Mouse (Mus musculus) right cerebral cortex, postnatal 36 days (tissue): ENCODE measurements around the gene Abhd4.

ENCODE experiments used
- DNase-seq, 2 experiments: peaks; one replicate each; pipeline ENCODE4 v3.0.0; 2022; ENCODE audit warnings: low spot score in 2 of 2, mixed read lengths in 1 of 2

Abhd4 gene

DNA sequence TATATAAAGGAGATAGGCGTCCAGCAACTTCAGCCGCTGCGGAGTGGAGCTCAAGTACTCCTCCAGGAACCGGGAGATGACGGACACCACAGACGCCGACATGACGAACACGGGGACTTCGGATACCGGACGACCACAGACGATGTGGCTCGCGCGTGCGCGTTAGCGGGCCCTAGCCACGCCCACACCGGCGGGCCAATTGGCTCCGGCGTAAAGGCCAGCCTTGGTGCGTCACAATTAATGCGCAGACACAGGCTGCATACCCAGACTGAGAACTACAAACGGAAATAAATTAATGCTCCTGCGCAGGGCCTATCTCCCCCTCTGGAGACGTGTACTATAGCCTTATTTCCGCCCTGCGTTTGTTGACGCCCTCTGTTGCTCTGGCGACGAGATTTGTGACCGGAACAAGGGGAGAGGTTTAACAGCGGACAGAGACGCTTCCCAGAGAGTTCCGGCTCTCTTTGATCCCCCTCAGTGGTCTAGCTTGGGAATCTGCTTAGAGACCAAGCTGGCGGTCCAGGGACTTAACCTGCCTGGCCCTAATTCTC, at the start of gene Abhd4, which contains the start of gene Dad1:
Gene Abhd4 (plus strand): TSS at position 448 of the 551 bp plus-strand sequence.
Gene Dad1 (minus strand): TSS at position 364 of the 551 bp plus-strand sequence.
- peak; percentile 97 to 98 for DNase-seq

DNA sequence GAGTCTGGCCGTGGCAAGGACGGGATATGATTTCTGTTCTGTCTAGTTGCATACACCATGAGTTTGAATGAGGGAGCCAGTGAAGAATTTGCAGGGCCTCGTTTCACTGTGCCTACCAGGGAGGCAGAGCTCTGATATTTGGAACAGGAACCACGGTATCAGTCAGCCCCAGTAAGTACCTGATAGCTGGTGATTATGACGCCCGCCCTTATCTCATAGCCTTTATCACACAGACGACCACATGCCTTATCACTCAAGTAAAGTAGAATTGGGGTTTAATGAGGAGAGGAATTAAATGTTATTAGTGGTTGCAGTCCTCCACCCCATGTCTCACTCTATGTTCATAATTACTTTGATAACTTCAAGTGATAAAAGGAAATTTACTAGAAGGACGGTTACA, 49.7 kb upstream of the Abhd4 start:
- DNase-seq, result no peak

GRCm38 (mm10) chr14:54204786-54205185, 49.2 kb upstream of the Abhd4 start:
- no peak for DNase-seq

DNA sequence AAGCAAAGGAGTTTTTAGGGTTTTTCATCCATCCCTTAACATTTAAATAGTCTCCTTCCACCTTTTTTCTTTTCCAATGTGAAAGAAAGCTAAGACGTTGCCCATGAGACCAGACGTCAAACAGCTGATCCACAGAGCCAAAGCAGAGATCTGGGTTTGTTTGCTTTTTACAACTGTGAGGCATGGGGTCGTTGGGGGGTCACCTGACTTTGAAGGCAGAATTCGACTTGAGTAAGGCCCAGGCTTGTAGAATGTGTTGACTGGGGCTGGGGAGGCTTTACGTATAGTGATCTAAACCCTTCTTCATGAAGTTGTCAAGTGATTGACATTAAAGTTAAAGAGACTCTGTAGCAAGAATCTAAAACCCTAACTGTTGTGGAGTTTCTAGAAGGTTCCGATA, 48.1 kb upstream of the Abhd4 start:
- no peak for DNase-seq

- no peak for DNase-seq
These were observed 47.7 kb upstream of the Abhd4 start for GRCm38 (mm10) chr14:54206309-54206708.

GRCm38 (mm10) chr14:54206750-54207550, 47.0 kb upstream of the Abhd4 start:
- no peak for DNase-seq

DNA sequence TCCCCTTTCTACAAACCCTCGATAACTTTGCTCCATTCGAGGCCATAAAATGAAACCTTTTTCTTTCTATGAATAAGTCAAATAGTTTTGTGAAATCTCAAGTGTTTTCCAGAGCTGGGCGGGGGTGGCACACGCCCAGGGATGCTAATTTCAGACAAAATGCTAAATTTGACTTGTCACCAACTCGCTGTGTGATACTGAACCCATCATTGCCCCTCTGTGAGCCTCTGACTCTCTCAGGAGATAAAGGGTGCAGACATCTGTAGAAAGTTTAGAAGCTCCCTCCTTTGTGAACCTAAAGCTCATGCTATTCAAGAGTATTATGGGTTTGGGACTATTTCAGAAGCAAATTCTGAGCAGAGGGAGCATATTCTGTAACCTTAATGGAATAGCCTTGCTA, 46.1 kb upstream of the Abhd4 start:
- no peak for DNase-seq

GRCm38 (mm10) chr14:54208741-54209140, 45.2 kb upstream of the Abhd4 start:
- no peak for DNase-seq

GRCm38 (mm10) chr14:54209932-54210331, 44.1 kb upstream of the Abhd4 start:
- no peak for DNase-seq

- DNase-seq, result no peak
These were observed 43.6 kb upstream of the Abhd4 start for GRCm38 (mm10) chr14:54210401-54210800.

DNA sequence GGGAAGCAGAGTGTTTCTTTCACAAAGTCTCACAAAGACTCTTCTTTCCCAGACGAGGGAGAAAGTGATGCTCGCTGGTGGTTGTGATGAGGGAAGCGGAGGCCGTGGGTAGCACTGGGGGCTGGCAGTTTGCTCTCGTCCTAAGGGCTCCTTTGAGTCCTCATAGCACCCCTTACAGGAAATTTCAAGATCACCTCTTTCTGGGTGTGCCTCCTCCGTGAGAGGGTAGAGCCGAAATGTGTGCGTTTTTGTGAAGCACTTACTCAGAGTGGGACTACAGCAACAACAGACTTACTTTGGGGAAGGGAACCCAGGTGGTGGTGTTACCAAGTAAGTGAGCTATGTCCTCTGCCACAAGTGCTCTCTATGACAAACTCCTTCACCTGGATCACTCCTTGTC, 42.8 kb upstream of the Abhd4 start:
- no peak for DNase-seq

- DNase-seq, result no peak
These were observed 42.2 kb upstream of the Abhd4 start for GRCm38 (mm10) chr14:54211755-54212154.

GRCm38 (mm10) chr14:54213734-54214133, 40.3 kb upstream of the Abhd4 start:
- DNase-seq, result no peak

- DNase-seq, result no peak
These were observed 39.5 kb upstream of the Abhd4 start for GRCm38 (mm10) chr14:54214477-54214876.

- DNase-seq, result no peak
These were observed 39.1 kb upstream of the Abhd4 start for GRCm38 (mm10) chr14:54214901-54215300.

DNA sequence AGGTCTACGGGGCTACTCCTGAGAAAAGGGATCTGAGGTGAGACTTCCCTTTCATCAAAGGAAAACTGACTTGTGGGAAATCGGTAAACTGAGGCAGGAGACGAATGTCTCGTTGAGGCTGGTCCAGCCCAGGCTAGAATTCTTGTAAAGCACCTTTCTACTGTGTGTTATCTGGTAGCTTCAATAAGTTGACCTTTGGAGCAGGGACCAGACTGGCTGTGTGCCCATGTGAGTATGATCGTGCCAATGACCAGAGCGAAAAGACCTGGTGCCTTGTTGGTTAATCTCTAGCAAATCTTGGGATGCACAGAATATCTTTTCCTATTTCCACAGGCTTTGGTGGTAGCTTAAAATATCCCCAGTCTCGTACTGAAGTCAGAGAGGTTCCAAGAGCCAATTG, 37.9 kb upstream of the Abhd4 start:
- DNase-seq, result no peak

DNA sequence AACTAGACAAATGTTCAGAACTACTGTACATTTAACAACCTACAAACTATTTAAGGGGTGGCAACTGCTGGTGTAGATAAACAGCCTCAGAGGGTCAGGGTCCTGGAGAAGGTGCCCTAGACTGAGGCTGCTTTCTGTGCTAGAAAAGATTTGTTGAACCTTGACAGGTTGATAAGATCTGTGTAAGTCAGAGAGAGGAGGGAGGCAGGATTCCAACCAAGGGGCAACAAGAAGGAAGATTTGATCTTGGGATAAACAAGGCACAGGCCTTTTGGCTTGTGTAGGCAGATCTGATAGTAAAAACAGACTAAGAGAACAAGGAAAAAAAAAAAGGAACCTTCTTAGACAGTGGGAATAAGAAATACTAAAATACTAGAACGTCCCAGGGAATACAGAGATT, 35.8 kb upstream of the Abhd4 start:
- DNase-seq, result no peak

DNA sequence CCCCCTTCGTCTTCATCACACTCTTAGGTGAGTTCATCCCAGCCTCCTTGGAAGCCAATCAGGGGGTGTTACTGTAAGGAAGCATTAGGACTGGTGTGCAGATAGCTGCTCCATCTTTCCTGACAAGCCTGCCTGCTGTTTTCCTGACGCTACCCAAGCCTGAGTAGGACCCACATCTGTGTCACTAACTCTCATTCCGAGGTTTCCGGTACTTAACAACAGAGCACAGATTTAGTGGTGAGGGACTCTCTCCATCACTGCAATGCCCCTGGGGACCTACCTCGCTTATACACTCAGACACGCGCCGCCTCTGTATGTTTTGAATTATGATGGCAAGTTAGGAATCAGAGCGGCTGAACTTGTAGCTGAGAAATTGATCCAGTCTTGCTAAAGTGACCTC, 35.3 kb upstream of the Abhd4 start:
- DNase-seq, result no peak

- no peak for DNase-seq
These were observed 34.7 kb upstream of the Abhd4 start for GRCm38 (mm10) chr14:54219256-54219655.

DNA sequence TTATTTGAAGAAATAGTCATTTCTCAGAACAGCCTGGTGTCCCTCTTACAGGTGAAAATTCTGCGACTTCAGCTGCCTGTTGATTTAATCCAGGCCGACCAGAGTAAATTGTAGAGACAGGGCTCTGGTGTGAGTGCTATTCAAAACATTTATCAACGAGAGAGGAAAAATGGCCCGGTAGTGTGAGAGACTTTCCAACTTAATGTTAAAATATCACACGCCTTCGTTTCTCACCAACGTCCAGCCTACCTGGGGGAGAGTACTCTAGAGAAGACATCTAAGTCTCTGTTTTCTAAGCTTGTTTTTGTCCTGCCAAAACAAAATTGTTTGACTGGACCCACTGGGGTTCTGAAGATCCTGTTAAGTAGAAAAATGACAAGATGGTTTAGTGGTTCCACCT, 34.1 kb upstream of the Abhd4 start:
- DNase-seq, result no peak

DNA sequence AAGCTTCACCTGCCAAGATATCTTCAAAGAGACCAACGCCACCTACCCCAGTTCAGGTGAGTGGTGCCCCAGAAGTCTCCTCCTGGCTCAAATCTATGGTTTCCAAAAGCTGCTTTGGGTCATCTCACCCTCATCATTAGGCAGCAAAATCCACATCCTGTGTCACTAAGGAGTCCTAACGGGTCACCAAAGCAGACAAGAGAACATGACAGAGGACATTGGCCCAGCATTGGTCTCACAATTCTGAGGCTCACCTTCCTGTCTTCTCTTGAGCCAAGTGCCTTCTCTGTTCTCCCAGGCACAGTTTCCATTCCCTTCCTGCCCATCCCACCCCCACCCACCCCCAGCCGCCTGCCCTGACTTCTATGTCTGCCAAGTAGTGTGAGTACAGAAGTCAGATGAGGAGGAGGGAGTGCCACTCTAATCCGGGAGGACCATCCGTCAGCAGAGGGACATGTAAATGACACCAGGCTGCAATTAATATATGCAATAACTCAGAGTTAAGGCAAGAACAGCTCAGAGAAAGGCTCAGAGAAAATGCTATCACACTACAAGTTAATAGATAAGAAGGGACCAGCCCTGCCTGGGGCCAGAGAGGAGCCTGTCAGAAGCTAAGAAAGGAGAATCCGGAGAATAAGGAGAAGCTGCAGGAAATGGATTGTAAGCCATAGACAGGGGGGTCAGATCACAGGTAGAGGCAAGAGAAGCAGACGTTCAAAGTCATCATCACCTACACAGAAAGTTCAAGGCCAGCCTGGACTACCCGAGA, 33.1 kb upstream of the Abhd4 start:
- no peak for DNase-seq

GRCm38 (mm10) chr14:54221641-54222040, 32.3 kb upstream of the Abhd4 start:
- no peak for DNase-seq

DNA sequence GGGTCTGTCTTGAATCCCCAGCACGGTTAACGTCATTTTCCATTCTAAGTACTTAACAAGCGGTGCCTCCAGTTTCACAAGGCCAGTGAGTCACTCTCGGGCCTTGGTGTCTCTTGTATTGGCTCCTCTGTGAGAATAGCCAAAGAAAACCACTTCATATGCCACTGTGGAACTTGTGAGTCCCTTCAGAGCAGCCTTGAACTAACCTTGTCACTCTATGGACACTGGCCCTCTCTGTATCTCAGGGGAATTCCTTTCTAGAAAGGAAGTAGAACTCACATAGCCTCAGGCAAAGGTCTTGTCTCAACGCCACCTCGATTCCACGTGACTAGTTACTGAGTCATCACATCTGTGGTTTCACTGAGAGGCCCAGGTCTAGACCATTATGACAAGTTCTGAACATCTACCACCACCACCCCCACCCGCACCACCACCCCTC, 31.7 kb upstream of the Abhd4 start:
- no peak for DNase-seq
